Mouse (Mus musculus): ENCODE data around the gene Ptpn4. TPM values are rescaled to one million over a fixed set of nuclear protein-coding genes. Genes with fewer than 3 reads are reported as not detected.

Ptpn4 gene
- polyA plus RNA-seq, 1 experiment = 1.6 TPM

- Histone ChIP-seq H3K4me1 (peaks cover 12% of the 10 kb centered on the region), H3K36me3 (replicated peaks; ENCODE audit: low read length) (no peaks in the 10 kb centered on the region), H3K27me3 (replicated peaks) (no peaks in the 10 kb centered on the region), H3K4me3 (replicated peaks) (no peak overlapping the region), H3K9me3 (peaks cover 16% of the 10 kb centered on the region)
- TF ChIP-seq GATA1 (IDR thresholded peaks at IDR 0.05; ENCODE audit: borderline replicate concordance, low read length) (no peak), FLI1 (IDR thresholded peaks at IDR 0.05; ENCODE audit: low read length) (no peak)
Observed at GRCm38 (mm10) chr1:119859566-119859965, 22.2 kb upstream of the Ptpn4 start.

GRCm38 (mm10) chr1:119852980-119853379, 15.6 kb upstream of the Ptpn4 start:
- H3K9me3 ChIP-seq = peaks cover 29% of the 10 kb centered on the region
- no peaks in the 10 kb centered on the region for H3K4me1 ChIP-seq
- no peaks in the 10 kb centered on the region for H3K27me3 ChIP-seq (replicated peaks)
- TF ChIP-seq FLI1 (IDR thresholded peaks at IDR 0.05; ENCODE audit: low read length) = no peak
- TF ChIP-seq GATA1 (IDR thresholded peaks at IDR 0.05; ENCODE audit: borderline replicate concordance, low read length) = no peak
- H3K36me3 ChIP-seq (replicated peaks; ENCODE audit: low read length) = no peaks in the 10 kb centered on the region
- H3K4me3 ChIP-seq (replicated peaks) = no peak overlapping the region

- Histone ChIP-seq H3K4me3 (replicated peaks) (no peak overlapping the region), H3K4me1 (peaks cover 4% of the 10 kb centered on the region; the same call in 1 of the 2 replicates), H3K27me3 (replicated peaks) (no peaks in the 10 kb centered on the region), H3K36me3 (replicated peaks; ENCODE audit: low read length) (no peaks in the 10 kb centered on the region), H3K9me3 (peaks cover 25% of the 10 kb centered on the region)
- TF ChIP-seq FLI1 (IDR thresholded peaks at IDR 0.05; ENCODE audit: low read length) = no peak
- no peak for TF ChIP-seq GATA1 (IDR thresholded peaks at IDR 0.05; ENCODE audit: borderline replicate concordance, low read length)
Observed at GRCm38 (mm10) chr1:119852339-119852738, 14.9 kb upstream of the Ptpn4 start.

- Histone ChIP-seq H3K9me3 (peaks cover 11% of the 10 kb centered on the region; the same call in 1 of the 2 replicates), H3K4me1 (peaks cover 4% of the 10 kb centered on the region; the same call in 1 of the 2 replicates), H3K36me3 (replicated peaks; ENCODE audit: low read length) (no peaks in the 10 kb centered on the region), H3K27me3 (replicated peaks) (no peaks in the 10 kb centered on the region), H3K4me3 (replicated peaks) (no peak overlapping the region)
- TF ChIP-seq FLI1 (IDR thresholded peaks at IDR 0.05; ENCODE audit: low read length) (no peak), GATA1 (IDR thresholded peaks at IDR 0.05; ENCODE audit: borderline replicate concordance, low read length) (no peak)
Observed at GRCm38 (mm10) chr1:119849146-119849935, 11.9 kb upstream of the Ptpn4 start.

GRCm38 (mm10) chr1:119845321-119845720, 7.9 kb upstream of the Ptpn4 start:
- TF ChIP-seq GATA1 (IDR thresholded peaks at IDR 0.05; ENCODE audit: borderline replicate concordance, low read length) = no peak
- no peak for TF ChIP-seq FLI1 (IDR thresholded peaks at IDR 0.05; ENCODE audit: low read length)
- no peaks in the 10 kb centered on the region for H3K36me3 ChIP-seq (replicated peaks; ENCODE audit: low read length)
- no peak overlapping the region for H3K4me3 ChIP-seq (replicated peaks)

GRCm38 (mm10) chr1:119843121-119843520, 5.7 kb upstream of the Ptpn4 start:
- Histone ChIP-seq H3K27me3 (replicated peaks) (no peaks in the 10 kb centered on the region), H3K4me3 (replicated peaks) (no peak overlapping the region), H3K36me3 (replicated peaks; ENCODE audit: low read length) (no peaks in the 10 kb centered on the region), H3K4me1 (peaks cover 9% of the 10 kb centered on the region), H3K9me3 (no peaks in the 10 kb centered on the region)
- TF ChIP-seq FLI1 (IDR thresholded peaks at IDR 0.05; ENCODE audit: low read length) (no peak), GATA1 (IDR thresholded peaks at IDR 0.05; ENCODE audit: borderline replicate concordance, low read length) (no peak)

More at GRCm38 (mm10) chr1:119845321-119845720, 7.9 kb upstream of the Ptpn4 start:
- Histone ChIP-seq H3K4me1 (peaks cover 4% of the 10 kb centered on the region; the same call in 1 of the 2 replicates), H3K27me3 (replicated peaks) (no peaks in the 10 kb centered on the region), H3K9me3 (peaks cover 9% of the 10 kb centered on the region; the same call in 1 of the 2 replicates)

- Histone ChIP-seq H3K36me3 (replicated peaks; ENCODE audit: low read length) (no peaks in the 10 kb centered on the region), H3K4me1 (peaks cover 15% of the 10 kb centered on the region), H3K9me3 (no peaks in the 10 kb centered on the region), H3K4me3 (replicated peaks) (no peak overlapping the region), H3K27me3 (replicated peaks) (peaks cover 3% of the 10 kb centered on the region)
- TF ChIP-seq GATA1 (IDR thresholded peaks at IDR 0.05; ENCODE audit: borderline replicate concordance, low read length) (no peak), FLI1 (IDR thresholded peaks at IDR 0.05; ENCODE audit: low read length) (no peak)
Observed at GRCm38 (mm10) chr1:119838241-119838640, 828 bp upstream of the Ptpn4 start.

- TF ChIP-seq GATA1 (IDR thresholded peaks at IDR 0.05; ENCODE audit: borderline replicate concordance, low read length) (no peak), FLI1 (IDR thresholded peaks at IDR 0.05; ENCODE audit: low read length) (no peak)
- Histone ChIP-seq H3K9me3 (no peaks in the 10 kb centered on the region), H3K36me3 (replicated peaks; ENCODE audit: low read length) (no peaks in the 10 kb centered on the region), H3K27me3 (replicated peaks) (peaks cover 3% of the 10 kb centered on the region), H3K4me3 (replicated peaks) (peak overlapping the region; percentile 94), H3K4me1 (peaks cover 15% of the 10 kb centered on the region)
Observed at GRCm38 (mm10) chr1:119836479-119837015, 866 bp downstream of the Ptpn4 start.

GRCm38 (mm10) chr1:119835726-119836478, 1.5 kb downstream of the Ptpn4 start:
- peaks cover 15% of the 10 kb centered on the region for H3K4me1 ChIP-seq
- no peaks in the 10 kb centered on the region for H3K9me3 ChIP-seq
- peaks cover 3% of the 10 kb centered on the region for H3K27me3 ChIP-seq (replicated peaks)
- H3K4me3 ChIP-seq (replicated peaks) = peak overlapping the region; percentile 94
- no peaks in the 10 kb centered on the region for H3K36me3 ChIP-seq (replicated peaks; ENCODE audit: low read length)
- TF ChIP-seq FLI1 (IDR thresholded peaks at IDR 0.05; ENCODE audit: low read length) (no peak), GATA1 (IDR thresholded peaks at IDR 0.05; ENCODE audit: borderline replicate concordance, low read length) (no peak)

Measured in megakaryocyte, embryonic 14.5 days (primary cell).